Mouse (Mus musculus): ENCODE measurements at regions not wholly inside any gene's neighbourhood (a gene's known extent, or its start where the extent isn't known, plus 50 kb on each side); places are given as distances from the start of the nearest gene placed in this dataset.

DNA sequence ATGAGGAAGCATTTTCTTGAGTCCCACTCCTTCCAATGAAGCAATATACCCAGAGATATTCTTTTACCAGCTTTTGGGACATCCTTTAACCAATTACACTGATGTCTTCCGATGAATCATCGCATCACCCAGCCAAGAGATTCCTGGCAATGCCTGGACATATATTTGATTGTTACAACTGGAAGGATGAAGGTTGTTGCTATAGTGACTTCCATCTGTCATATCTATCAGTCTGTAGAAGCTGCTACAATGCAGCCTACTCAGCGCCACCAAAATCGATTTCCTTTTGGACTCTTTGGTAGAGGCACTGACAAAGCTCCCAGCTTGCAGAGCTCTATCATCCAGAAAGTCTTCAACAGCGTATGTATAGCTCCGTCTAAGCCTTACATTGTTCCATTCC is 661.0 kb upstream of the Sox9 start:
- no peak for DNase-seq (ENCODE audit: low spot score)

DNA sequence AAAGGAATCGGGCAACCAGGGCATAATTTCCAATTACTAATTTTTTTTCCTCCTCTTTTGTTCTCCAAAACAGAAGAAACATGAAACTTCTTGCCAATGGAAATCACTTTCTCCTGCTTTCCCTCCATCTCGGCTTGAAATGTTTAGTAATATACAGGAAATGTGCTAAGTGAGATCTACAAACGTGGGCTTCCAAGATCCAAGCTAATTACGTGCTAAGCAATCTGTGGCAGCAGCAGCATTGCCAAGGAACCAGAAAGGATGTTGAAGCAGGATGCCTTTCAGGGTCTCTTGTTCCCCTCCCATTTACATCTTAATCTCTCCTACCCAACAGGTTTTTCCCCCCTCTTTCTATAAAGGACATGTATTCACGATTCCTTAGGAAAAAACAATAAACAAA is 660.2 kb upstream of the Sox9 start:
- DNase-seq (ENCODE audit: low spot score), result no peak

DNA sequence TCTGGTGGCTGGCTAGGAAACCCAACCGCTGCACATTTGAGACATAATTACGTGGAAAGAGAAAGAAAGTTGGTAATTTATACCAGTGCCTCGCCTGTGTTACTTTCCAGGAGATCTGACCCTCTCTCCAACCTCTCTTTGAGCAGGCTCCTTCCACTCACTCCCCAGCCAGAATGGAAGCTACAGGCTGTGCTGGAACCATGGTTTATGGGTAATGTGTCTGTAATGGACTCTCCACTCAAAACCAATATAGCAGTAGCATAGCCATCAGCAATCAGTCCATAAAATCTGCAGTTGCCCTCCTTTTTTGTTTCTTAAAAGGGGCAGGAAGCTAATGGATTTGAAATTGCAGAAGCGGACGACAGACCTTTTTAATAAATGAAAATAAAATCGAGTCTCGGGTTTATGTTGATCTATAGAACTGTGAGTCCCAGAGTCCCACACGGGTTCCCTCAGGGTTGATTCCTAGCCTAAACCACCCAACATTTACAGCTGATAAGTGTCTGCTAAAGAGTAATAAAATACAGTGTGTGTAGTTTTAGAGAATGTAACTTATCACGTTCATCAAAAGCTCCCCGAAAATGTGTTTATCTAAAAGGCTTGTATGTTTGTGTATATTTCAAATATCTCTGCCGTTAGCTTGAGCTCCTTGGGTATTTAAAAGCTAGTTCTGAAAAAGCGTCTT is 656.6 kb upstream of the Sox9 start:
- DNase-seq (ENCODE audit: low spot score), result no peak

DNA sequence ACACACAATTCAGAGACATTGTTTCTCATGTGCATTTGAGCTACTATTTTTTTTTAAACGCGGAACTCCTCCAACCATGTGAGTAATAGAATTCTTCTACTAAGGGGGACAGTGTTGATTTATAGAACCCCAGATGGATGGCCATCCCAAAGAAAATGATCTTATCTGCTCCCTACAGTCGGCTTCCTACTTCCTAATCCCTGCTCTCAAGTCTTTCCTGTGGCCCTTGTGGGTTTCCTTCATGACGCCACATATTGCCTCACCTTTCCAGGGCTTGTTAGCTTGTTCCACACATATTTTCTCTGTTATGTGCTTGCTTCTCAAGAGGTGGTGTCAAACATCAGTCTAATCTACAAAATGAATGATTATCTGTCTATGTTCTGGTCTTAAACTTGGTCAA is 651.9 kb upstream of the Sox9 start:
- no peak for DNase-seq (ENCODE audit: low spot score)

DNA sequence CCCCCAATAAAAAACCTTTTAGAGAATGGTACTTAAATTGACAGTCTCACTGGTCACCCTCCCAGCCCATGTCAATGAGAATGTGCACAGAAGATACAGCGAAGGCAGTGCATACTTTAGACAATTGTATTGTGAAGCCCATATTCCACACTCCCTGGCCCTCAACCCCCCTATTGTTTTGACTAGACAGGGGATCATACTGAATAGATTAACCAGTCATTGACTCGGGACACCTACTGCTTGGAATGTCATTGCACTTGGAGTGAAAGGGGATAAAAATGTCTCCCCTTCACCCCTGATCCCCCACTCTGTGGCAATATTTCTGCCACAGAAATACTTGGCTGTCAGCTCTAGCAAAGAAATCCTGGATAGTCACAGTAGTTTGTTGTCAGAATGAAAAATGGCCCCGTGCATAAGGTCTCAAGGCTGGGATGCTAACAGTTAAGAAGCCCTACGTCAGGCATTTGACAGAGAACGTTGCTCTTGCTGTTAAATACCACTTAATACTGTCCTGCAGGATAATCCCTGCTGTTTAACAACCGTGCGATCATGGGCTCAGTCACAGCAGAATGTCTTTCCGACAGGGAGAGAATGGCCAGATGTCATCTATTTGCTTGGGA is 644.5 kb upstream of the Sox9 start:
- DNase-seq (ENCODE audit: low spot score), result no peak

DNA sequence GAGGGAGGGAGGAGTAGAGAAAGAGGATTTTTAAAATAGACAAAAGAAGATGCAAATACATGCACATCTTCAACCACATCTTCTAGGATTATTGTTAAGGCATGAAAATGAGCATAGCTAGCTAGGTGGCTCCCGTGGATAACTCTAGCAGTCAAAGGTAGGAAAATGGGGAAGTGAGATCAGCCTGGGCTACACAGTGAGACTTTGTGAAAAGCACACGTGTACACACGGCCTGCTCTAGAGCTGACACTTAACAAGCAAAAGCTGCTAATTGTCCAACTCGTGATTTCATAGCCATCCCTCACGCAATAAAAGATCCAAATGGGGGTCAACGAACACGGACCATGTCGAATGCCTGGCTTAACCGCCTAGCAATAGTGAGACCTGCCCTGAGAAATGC is 642.0 kb upstream of the Sox9 start:
- DNase-seq (ENCODE audit: low spot score), result no peak

DNA sequence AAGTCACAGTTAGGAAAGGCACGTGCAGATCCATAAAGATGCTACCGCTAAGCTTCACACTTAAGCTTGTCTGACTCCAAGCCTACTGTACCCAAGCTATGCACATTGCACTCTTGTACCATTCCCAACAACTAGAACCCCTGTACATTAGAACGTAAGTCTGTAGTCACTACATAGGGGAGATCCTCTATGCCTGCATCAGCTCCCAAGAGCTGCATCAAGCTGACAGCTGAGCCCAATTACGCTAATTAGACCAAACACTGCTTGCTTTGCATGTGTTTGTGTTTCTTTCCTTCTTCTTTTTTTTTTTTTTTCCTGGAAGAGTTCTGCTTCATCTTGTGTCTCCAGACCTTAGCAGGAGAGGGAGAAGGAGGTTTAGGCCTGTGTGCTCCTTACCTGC is 641.5 kb upstream of the Sox9 start:
- DNase-seq (ENCODE audit: low spot score), result no peak

DNA sequence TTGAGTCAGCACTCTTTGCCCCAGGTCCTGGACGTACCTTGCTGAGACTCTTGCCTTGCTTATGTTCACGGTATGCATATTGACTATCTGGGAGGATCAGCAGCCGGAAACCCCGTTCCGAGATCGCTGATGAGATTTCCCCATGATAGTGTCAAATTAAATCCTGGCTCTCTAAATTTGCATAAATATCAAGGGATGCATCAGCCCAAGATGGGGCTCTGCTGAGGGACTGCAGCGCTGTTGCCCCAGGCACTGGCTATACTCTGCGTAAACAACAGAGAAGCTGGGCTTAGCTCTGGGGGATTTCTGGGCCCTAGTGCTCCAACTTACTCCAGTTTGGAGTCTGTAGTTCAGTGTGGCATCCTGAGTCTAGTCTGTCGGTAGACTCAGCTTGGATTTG is 641.1 kb upstream of the Sox9 start:
- no peak for DNase-seq (ENCODE audit: low spot score)

DNA sequence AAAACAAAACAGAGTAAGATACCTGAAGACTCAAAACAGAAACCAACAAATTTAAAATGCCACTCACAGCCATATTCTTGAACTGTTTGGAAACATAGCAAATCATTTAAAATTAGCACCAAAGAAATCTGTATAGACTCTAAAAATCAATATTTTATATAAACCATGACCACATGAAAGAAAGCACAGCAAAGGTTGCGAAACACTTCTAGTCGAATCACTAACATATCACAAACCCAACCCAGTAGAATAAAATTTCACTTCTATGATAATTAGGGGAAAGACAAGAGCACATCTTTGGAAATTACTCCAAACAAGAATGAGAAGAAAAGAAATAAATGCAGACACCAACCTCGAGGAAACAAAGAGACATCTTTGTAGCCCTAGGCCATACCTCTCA is 630.0 kb upstream of the Sox9 start:
- DNase-seq (ENCODE audit: low spot score), result no peak

DNA sequence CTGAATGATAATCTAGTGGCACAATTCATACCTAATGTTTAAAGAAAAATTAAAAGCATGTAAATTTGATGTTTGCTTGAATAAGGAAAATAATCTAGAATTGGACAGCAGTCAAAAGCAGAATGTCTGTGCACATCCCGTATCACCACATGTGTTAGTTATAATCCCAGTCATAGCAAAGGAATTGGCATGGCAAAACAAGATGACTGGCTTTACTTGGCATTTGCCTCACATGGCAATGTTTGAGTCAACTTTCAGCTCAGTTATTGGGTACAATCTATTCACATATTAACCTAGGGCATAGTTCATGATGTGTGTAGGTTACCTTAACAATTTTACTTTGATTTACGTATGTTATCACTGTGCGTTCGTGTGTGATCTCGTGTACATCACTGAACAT is 628.8 kb upstream of the Sox9 start:
- DNase-seq (ENCODE audit: low spot score), result peak; percentile 7

DNA sequence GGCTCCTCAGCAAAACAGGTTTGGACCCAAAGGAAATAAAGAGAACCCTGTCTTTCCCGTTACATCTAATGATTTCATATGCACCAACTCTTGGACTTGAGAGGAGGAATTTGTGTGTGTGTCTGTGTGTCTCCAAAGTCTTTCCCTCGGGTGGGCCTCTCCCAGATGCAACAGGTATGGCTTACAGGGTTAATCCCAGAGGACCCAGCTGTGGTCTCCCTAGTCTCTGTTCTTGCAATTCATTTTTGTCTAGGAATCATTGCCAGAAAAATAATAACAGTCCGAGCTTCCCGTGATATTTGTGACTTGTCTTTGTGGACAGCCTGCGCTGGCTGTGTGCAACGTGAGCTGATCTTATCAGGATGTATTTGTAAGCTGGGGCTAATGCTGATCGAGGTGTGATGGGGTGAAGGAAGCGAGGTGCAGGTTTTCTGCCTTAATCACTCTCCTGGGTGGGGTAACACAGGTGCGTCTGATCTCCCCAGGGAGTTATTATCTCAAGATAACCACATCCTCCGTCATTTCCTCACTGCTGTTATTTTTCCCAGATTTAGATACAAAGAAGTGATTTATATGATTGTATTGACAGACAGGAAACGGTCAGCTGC is 627.2 kb upstream of the Sox9 start:
- DNase-seq (ENCODE audit: low spot score), result no peak

DNA sequence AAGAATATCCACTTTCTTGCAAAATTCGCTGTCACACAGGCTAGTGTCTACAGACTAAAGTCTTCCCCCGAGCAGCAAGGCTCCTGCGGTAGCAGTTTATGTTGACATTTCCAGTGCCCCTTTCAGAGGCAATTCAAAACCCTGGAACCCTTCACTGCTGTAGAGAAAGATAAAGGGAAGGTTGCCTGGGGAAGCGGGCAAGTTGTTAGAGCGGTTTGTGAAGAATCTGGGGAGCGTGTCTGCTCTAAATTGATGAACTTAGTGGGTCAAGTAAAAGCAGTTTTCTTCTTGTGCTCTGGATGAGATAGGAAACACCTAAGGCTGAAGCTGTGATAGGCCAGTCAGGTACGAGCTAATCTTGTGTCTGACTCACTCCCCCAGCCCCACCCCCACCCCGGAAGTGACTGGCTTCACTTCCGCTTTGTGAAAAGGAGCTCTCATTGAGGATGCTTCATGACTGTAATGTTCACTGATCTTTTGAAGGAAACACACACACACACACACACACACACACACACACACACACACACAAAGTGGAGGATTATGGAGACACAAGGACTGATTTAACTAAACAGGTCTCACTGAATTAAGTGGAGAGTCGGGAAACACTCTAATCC is 626.6 kb upstream of the Sox9 start:
- DNase-seq (ENCODE audit: low spot score), result no peak

DNA sequence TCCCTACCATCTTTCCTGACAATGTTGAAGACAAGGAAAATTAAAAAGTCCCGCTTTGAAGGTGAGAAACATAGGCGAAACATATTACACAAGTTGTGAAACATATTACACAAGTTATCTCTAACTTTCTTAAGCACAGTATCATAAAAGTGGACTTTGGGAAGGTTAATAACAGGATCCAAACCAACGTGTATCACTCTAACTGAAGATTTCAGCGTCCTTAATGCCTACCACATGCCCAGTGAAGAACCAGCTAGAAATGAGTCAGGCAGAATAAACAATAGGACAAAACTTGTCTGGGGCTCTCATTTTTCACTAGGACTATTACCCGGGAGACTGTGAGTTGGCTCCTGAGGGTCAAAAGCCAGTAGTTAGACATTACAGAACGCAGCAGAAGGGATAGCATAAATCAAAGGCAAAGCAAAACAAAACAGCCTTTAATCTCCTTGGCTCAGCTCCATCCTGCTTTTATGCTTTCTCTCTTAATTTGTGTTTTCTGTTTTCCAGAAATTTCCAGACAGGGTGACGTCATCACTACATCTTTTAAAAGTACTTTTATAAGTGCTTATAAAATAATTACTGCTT is 618.3 kb upstream of the Sox9 start:
- peak; percentile 23 for DNase-seq (ENCODE audit: low spot score)

DNA sequence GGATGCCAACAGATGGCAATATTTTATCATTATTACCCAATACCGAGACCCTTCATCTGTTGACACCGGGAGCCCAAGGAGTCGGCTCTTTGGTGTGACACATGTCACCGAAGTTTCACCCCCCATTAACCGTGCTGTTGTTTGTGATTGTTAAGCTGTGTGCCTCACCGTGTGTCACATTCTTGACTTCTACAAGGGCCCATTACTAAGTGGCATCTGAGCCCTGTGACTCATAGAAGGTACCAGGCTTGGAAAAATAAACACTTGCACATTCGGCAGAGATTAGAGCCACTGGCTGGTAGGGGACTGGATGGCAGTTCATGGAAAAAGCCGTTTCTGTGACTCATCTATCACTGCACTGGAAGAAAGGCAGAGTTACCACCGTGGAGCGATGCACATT is 608.4 kb upstream of the Sox9 start:
- DNase-seq (ENCODE audit: low spot score), result no peak

DNA sequence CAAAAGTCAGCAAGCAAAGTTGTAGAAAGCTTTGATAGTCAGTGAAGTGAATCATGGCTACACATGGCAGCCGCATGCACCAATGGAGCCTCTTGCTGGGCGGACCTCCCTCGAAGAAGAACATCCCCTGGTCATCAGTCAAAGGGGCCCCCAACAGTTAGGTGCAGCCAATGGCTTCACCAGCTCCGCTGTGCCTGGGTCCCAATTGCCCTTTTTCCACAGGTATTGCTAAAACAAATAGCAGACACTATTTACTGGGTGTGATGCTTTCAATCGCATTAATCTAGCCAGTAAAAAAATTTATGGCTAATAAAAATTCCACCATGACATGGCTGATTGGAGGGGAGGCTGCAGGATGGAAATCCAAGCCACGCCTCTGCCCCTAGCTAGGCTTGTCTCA is 606.7 kb upstream of the Sox9 start:
- no peak for DNase-seq (ENCODE audit: low spot score)

DNA sequence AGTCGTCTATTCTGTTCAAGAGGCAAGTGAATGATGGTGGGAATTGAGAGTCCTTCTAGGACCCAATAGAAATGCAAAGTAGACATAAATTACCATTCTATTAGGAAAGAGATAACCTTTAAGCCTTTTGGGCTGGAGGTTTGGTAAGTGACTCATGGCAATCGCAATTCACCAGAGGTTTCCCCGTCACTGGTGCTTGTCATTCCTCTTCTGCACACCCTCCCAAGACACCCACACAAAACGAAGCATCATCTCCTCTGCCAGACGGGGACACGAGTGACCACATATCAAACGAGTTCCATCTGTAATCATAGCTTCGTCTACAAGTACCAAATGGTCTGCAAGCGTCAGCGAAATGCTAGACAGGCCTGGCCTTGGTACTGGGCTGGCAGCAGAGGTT is 601.4 kb upstream of the Sox9 start:
- DNase-seq (ENCODE audit: low spot score), result no peak

DNA sequence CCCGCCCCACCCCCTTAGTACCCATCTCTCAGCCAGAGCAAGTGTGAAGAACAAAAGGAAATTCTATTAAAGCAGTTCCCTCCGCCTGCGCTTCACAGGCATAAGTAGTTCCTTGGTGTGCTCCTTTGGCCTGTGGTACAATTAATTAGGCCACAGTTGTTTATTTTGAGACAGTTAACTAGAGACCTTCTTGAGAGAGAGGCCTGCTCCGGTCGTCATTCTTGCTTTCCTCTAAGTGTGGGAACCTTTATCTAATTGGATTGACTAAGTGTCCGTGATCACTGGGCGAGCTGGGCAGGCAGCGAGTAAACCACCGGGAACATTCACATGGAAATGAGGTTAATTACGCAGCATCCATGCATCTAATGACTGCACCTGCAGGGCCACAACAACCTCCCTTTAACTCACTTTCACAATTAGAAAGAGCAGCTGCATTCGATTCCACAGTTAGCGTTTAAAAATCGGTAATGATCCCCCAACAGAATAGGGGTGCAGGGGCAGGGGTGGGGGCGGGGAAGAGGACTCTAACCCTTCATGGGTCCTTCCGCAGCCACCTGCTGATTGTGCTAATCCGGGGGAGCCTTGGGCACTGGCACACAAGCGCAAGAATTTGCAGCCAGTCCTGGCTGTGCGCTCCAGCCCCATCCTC is 584.3 kb upstream of the Sox9 start:
- no peak for DNase-seq (ENCODE audit: low spot score)

DNA sequence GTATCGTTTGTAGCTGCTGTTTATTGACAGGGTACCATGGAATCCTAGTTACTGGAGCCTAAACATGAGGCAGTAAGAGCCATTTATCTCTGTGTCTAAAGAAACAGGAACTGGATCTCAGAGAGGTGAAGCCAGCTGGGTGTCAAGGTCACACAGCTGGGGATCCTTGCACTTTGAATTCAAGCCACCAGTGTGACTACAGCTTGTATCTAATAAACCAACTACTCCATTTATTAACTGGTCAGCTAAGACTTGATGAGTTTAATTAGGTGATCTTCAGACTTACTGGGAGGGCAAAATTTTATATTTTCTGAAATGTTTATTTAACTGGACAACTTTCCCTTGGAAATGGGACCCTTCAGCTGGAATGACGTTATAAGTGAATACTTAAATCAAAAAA is 577.5 kb upstream of the Sox9 start:
- no peak for DNase-seq (ENCODE audit: low spot score)

DNA sequence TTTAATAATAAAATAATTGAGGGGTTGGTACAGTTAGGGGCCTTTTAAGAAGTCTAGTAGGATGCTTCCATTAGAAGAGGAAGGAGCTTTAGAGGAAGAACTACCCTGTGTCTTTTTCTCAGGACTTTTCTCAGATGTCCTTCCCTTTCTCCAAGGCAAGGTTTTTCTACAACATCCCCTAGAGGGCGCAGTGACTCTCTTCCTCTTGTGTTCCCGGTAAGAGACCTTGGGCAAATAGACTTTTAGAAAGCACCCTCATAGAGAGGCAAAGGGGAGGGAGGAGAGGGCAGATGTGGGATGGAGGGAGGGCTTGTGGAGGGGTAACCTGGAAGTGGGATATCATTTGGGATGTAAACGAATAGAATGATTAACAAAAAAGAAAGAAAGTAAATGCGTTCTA is 572.6 kb upstream of the Sox9 start:
- DNase-seq (ENCODE audit: low spot score), result peak; percentile 79

DNA sequence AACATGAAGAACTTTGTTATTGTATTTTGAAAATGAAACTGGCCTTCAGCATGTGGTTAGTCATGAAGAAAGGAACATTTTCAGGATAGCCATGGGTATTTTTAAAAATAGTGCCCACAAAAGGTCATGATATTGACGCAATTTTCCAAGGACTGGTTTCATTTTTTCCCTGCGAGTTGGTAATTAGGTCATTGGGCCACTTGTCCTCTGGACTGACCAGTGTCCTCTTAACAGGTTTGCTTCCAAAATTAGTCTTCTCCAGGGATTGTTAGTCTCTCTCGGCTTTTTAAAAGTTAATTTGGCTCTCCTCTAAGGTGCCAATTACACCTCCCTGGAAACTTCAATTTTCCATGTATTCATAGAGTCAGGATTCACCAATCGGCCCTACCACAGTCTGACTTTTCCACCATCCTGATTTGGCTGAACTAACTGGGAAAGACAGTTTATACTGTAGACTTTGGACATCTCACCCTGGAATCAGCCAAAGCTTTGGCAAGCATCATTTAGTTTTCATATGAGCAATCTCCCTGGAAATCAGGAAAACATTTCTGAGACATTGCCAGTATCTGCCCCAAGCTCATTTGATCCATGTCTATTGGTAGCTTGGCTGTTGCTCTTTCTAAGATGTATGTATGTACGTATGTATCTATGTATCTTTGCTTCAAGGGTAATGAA is 562.8 kb upstream of the Sox9 start:
- peak; percentile 13 for DNase-seq (ENCODE audit: low spot score)

DNA sequence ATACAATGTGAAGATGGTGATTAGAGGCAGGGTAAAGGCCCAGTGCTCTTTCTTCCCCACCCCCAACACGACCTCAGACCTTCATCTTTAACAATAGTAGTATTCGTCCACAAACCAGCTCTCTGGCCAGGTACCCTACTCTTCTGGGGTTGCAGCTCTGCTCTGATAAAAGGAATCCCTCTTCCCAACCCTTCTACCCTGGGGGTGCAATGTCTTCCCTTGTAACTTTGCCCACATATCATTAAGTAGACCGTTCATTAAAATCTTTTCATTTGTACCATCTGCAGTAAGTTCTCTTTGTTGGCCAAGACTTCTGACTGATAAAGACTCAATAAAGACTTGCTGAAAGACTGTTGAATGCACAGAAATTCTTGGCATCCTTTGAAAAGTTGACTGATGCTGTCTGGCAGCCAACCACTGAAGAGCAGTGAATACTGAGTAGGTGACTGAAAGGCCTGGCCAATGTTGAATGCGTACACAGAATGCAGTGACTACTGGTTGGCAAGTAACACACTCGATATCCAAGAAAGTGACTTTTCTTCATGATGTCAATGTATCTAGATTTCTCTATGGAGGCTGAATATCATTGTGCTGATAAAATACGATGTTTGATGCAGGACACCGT is 547.4 kb upstream of the Sox9 start:
- no peak for DNase-seq (ENCODE audit: low spot score)

Measured in adipocyte (in vitro differentiated cells).